Mouse (Mus musculus) midbrain, embryonic 12.5 days (tissue): ENCODE measurements at regions not wholly inside any gene's neighbourhood (a gene's known extent, or its start where the extent isn't known, plus 50 kb on each side); places are given as distances from the start of the nearest gene placed in this dataset.
A peak's percentile ranks its signal among the peaks of the same experiment; 100 is the strongest.

Experiments
- ATAC-seq: fragments of 200-750 bp; cut with Nextera tagmentation; 2 replicates; pipeline ENCODE4 v1.8.0; 2017; ENCODE audit warnings: low read depth, moderate TSS enrichment, moderate library complexity; ENCODE audit not compliant: low FRiP score
- H3K27ac ChIP-seq: fragments of 300-500 bp; sonication (generic); replicated peaks from 2 replicates; pipeline ENCODE4 v1.5.1; 2016; ENCODE audit warnings: mild to moderate bottlenecking
- H3K27me3 ChIP-seq: fragments of 300-500 bp; sonication (generic); 2 replicates; pipeline ENCODE4 v1.6.1; 2016; ENCODE audit warnings: mild to moderate bottlenecking
- H3K36me3 ChIP-seq: fragments of 300-500 bp; sonication (generic); 2 replicates; pipeline ENCODE4 v1.6.1; 2016
- H3K4me1 ChIP-seq: fragments of 300-500 bp; sonication (generic); 2 replicates; pipeline ENCODE4 v1.6.1; 2016
- H3K4me2 ChIP-seq: fragments of 300-500 bp; sonication (generic); replicated peaks from 2 replicates; pipeline ENCODE4 v1.6.1; 2016; ENCODE audit warnings: mild to moderate bottlenecking, moderate library complexity
- H3K4me3 ChIP-seq: fragments of 300-500 bp; sonication (generic); 2 replicates; pipeline ENCODE4 v1.5.1; 2016; ENCODE audit warnings: mild to moderate bottlenecking
- H3K9ac ChIP-seq: fragments of 300-500 bp; sonication (generic); replicated peaks from 2 replicates; pipeline ENCODE4 v1.6.1; 2016; ENCODE audit warnings: mild to moderate bottlenecking, moderate library complexity
- H3K9me3 ChIP-seq: fragments of 300-500 bp; sonication (generic); 2 replicates; pipeline ENCODE4 v1.6.1; 2016; ENCODE audit warnings: mild to moderate bottlenecking
- WGBS: fragments of 180-500 bp; shearing (Covaris S2); methylation state at CpG from one replicate; pipeline ENCODE4 v1.1.7; 2016; 5-methylcytosine and 5-hydroxymethylcytosine counted together

DNA sequence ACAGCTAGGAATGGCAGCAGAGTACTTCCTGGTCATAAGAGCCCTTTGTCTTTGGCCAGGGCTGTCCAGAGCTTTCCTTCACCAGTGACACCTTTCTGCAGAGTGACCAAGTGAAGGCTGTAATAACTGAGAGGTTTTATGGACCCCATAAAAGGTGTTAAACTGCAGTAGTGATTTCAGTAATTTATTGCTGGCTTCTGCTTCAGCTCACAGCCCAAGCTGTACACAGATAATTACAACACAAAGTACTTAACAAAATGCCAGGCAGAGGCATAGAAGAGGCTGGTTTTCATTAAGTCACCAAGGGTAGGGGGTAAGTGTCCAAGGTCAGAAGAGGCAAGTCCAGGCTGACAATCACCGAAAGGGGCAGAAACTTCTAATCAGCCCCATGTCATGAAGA, 83.8 kb downstream of the Eif4e start:
- H3K27me3 ChIP-seq, result no peaks in the 10 kb centered on the region
- 79% methylated on average over 1 of the region's 1 CpGs for WGBS

DNA sequence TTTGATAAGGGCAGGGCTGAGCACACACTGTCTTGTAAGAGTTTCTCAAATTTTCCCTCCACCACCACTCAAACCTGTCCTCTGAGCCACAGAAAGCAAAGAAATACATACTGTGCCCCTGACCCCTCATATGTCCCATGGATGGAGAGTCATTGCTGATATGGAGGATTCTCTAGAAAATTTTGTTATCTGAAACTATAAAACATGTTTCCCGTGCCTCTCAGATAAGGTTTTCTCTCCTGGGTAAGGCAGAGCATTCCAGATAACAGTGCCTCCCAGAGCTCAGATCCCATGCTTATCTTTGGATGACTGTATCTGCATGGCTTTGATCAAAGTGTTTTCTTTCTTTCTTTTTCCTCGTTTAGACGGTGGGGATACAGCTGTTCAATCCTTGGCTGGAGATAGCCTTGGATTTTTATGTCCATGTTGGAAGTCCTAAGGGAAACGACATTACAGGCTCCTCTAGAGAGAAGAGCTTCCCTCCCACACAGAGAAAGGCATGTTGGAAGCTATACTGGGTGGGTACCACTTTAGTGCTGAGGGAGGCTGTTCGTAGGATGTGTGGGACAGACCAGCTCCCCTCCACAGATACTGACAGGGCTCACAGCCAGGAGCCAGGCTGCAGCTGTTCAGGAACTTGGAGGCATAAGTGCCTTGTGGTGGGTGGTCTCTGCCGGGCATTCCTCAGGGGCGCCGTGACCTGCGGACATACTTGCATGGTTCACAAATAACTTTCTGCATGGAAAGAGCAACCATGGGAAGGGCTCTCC, 87.1 kb downstream of the Eif4e start:
- WGBS, result 79% methylated on average over 9 of the region's 9 CpGs
- no peaks in the 10 kb centered on the region for H3K4me1 ChIP-seq
- no peak overlapping the region for H3K27ac ChIP-seq
- no peak overlapping the region for H3K4me2 ChIP-seq
- H3K9ac ChIP-seq, result no peak overlapping the region
- H3K36me3 ChIP-seq, result no peaks in the 10 kb centered on the region
- H3K27me3 ChIP-seq, result no peaks in the 10 kb centered on the region
- H3K4me3 ChIP-seq, result no peak overlapping the region
- no peaks in the 10 kb centered on the region for H3K9me3 ChIP-seq
- no peak for ATAC-seq

More for the DNA sequence above, 83.8 kb downstream of the Eif4e start:
- ATAC-seq, result no peak
- H3K9me3 ChIP-seq, result no peaks in the 10 kb centered on the region
- H3K4me1 ChIP-seq, result no peaks in the 10 kb centered on the region
- no peak overlapping the region for H3K27ac ChIP-seq
- H3K4me3 ChIP-seq, result no peak overlapping the region
- no peak overlapping the region for H3K4me2 ChIP-seq
- no peak overlapping the region for H3K9ac ChIP-seq
- no peaks in the 10 kb centered on the region for H3K36me3 ChIP-seq

DNA sequence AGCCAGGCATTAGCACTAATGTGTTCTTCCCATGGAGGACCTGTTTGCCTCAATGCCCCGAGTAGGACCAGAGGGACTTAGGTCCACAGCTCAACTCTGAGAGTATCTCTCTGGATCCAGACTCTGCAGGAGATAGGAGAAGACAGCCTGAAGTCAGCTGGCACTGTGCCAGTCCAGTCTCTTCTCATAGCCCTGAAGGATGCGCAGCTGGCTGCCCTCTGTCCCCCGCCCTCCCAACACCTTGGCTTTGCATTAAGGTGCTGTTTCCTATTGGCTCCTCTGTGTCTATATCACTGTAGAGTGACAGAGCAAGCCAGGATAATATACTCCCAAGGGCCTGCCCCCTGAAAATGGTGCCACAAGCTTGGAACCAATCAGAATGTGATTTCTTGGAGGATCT, 87.7 kb downstream of the Eif4e start:
- Histone ChIP-seq H3K4me2 (no peak overlapping the region), H3K4me3 (no peak overlapping the region), H3K27me3 (no peaks in the 10 kb centered on the region), H3K4me1 (no peaks in the 10 kb centered on the region), H3K27ac (no peak overlapping the region), H3K9ac (no peak overlapping the region), H3K36me3 (no peaks in the 10 kb centered on the region), H3K9me3 (no peaks in the 10 kb centered on the region)
- 90% methylated on average over 3 of the region's 3 CpGs for whole genome bisulfite sequencing
- ATAC-seq, result no peak

DNA sequence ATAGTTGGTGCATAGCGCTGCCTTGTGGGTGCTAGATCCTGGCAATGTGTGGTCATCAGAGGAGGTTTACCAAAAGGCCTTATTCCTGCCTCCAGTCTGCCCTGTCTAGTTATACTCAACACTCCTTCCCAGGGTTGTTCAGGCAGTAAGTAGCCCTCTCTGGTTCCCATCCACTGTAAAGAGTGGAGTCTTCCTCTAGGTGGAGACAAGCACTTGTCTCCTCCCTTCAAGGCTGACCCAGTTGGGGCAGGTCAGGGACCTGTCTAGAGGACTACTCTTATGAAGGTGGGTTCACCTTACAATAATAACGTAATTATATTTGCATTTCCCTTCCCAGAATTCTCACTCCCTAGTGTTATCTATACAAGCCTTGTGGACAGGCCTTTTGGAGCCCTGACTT, 88.9 kb downstream of the Eif4e start:
- no peak overlapping the region for H3K4me2 ChIP-seq
- no peaks in the 10 kb centered on the region for H3K36me3 ChIP-seq
- no peaks in the 10 kb centered on the region for H3K27me3 ChIP-seq
- H3K9me3 ChIP-seq, result no peaks in the 10 kb centered on the region
- no peaks in the 10 kb centered on the region for H3K4me1 ChIP-seq
- WGBS, result 90% methylated on average over 2 of the region's 2 CpGs
- ATAC-seq, result no peak
- no peak overlapping the region for H3K9ac ChIP-seq
- no peak overlapping the region for H3K27ac ChIP-seq
- H3K4me3 ChIP-seq, result no peak overlapping the region

DNA sequence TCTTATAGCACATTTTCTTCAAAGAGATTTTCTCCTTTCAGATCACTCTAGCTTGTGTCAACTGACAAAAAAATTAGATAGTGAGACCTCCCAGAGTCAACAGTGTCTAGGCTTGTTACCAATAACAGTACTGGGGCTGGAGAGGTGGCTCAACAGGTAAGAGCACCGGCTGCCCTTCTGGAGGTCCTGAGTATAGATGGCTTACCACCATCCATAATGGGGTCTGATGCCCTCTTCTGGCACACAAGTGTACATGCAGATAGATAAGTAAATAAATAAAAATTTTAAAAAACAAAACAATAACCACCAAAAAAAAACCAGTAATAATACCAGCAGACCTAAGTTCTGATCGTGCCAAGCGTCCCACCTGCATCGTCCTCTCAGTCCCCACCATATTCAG, 94.3 kb downstream of the Eif4e start:
- Histone ChIP-seq H3K36me3 (no peaks in the 10 kb centered on the region), H3K4me1 (no peaks in the 10 kb centered on the region), H3K27ac (no peak overlapping the region), H3K4me3 (no peak overlapping the region), H3K9ac (no peak overlapping the region), H3K9me3 (no peaks in the 10 kb centered on the region), H3K27me3 (no peaks in the 10 kb centered on the region), H3K4me2 (no peak overlapping the region)
- no peak for ATAC-seq
- WGBS, result 92% methylated on average over 4 of the region's 4 CpGs

DNA sequence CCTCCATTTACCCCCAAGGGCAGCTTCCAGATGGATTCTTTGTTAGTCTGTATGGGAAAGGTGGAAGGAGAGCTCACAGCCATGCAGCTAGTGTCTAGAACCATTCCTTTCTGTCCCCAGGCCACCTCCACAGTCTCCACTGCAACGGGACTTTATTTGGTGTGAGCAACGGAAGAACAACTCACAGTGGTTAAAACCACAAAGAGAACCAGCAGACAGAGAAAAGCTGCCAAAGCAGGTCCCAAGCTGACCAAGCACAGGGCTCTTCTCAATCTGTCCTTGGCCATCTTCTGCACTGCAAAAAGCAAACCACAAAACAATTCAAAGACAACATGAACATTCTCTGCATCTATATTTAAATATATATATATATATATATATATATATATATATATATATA, 98.1 kb downstream of the Eif4e start:
- no peak overlapping the region for H3K4me2 ChIP-seq
- no peak overlapping the region for H3K9ac ChIP-seq
- ATAC-seq, result no peak
- no peaks in the 10 kb centered on the region for H3K27me3 ChIP-seq
- no peak overlapping the region for H3K27ac ChIP-seq
- no peaks in the 10 kb centered on the region for H3K4me1 ChIP-seq
- H3K9me3 ChIP-seq, result no peaks in the 10 kb centered on the region
- no peak overlapping the region for H3K4me3 ChIP-seq
- H3K36me3 ChIP-seq, result no peaks in the 10 kb centered on the region
- 92% methylated on average over 2 of the region's 2 CpGs for WGBS

DNA sequence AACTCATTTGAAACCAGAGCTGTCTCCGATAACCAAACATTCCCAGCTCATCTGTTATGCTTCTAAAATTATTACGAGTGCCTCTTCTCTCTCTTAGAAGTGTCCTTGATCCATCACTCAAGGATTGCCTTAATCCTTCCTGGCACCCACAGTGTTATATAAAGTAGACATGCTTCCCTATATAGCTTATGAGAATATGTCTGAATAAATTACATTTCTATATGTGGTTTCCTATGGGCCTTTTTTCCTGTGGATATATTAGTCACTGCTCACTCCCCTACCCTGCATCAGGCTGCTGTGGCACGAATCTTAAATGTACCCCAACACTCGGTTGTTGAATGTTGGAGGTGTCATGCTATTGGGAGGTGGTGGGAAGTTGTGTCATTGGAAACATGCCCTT, 100.3 kb downstream of the Eif4e start:
- H3K4me2 ChIP-seq, result no peak overlapping the region
- ATAC-seq, result no peak
- WGBS, result 88% methylated on average over 4 of the region's 4 CpGs

DNA sequence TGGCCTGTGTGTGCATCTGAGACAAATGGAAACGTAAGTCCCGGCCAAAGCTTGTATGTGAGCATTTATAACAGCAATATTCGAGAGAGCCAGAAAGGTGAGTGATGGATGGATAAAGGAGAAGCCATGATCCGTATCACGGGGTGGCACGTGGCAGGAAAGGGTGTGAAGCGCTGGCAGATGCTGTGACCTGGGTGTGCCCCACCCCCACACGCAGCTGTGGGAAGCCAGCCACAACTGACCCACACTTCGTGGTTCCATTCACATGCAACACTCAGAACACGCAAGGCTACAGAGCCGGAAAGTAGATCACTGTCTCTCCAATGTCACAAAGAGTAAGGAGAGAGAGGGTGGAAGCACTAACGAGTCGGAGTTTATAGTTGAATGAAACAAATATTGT, 104.3 kb downstream of the Eif4e start:
- Histone ChIP-seq H3K36me3 (no peaks in the 10 kb centered on the region), H3K4me2 (no peak overlapping the region), H3K4me3 (no peak overlapping the region), H3K9me3 (no peaks in the 10 kb centered on the region), H3K4me1 (no peaks in the 10 kb centered on the region), H3K9ac (no peak overlapping the region), H3K27me3 (no peaks in the 10 kb centered on the region), H3K27ac (no peak overlapping the region)
- 92% methylated on average over 13 of the region's 13 CpGs for WGBS
- no peak for ATAC-seq

More for the DNA sequence above, 100.3 kb downstream of the Eif4e start:
- no peaks in the 10 kb centered on the region for H3K9me3 ChIP-seq
- no peaks in the 10 kb centered on the region for H3K27me3 ChIP-seq
- H3K4me3 ChIP-seq, result no peak overlapping the region
- no peaks in the 10 kb centered on the region for H3K36me3 ChIP-seq
- no peak overlapping the region for H3K9ac ChIP-seq
- H3K27ac ChIP-seq, result no peak overlapping the region
- no peaks in the 10 kb centered on the region for H3K4me1 ChIP-seq

DNA sequence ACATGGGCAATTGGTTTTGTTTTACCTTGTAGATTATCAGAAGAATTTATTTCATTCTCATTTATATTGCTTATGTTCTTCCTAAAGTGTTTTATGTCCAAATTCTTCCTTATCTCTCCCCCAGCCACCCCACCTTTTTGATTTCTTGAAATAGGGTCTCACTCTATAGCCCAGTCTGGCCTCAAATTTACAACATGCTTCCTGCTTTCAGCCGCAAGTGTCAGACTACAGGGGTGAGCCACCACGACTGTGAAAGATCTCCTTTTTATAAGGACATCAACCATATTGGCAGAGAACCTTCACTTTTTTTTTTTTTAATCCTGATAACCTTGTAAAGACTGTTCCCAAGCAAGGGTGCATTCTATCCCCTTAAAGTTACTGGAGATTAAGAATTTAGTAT, 106.1 kb downstream of the Eif4e start:
- no peaks in the 10 kb centered on the region for H3K4me1 ChIP-seq
- no peak overlapping the region for H3K4me2 ChIP-seq
- no peak overlapping the region for H3K4me3 ChIP-seq
- H3K27me3 ChIP-seq, result no peaks in the 10 kb centered on the region
- no peak overlapping the region for H3K9ac ChIP-seq
- H3K27ac ChIP-seq, result no peak overlapping the region
- H3K36me3 ChIP-seq, result no peaks in the 10 kb centered on the region
- no peak for ATAC-seq
- 75% methylated on average over 2 of the region's 2 CpGs for WGBS
- no peaks in the 10 kb centered on the region for H3K9me3 ChIP-seq

DNA sequence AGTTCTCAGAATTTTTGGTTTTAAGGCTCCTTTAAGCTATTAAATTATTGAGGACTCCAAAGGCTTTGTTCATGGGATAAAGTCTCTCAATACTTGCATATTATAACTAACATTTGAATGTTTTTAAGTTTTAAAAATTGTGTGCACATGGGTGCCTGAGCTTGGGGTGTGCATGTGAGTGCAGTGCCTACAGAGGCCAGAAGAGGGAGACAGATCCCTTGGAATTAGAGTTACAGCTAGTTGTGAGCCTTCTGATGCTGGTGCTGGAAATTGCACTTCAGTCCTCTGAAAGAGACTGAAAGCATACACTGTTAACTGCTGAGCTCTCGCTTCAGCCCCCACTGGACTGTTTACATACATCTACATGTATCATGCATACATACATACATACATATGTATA, 100.0 kb upstream of the Tspan5 start:
- H3K4me1 ChIP-seq, result peaks cover 21% of the 10 kb centered on the region
- WGBS, result 88% methylated on average over 1 of the region's 1 CpGs
- H3K9me3 ChIP-seq, result peaks cover 4% of the 10 kb centered on the region; the same call in 1 of the 2 replicates
- no peak for ATAC-seq
- no peak overlapping the region for H3K4me2 ChIP-seq
- H3K27ac ChIP-seq, result no peak overlapping the region
- H3K4me3 ChIP-seq, result no peak overlapping the region
- no peaks in the 10 kb centered on the region for H3K36me3 ChIP-seq
- no peak overlapping the region for H3K9ac ChIP-seq
- H3K27me3 ChIP-seq, result no peaks in the 10 kb centered on the region; the same call in none of the 2 replicates

DNA sequence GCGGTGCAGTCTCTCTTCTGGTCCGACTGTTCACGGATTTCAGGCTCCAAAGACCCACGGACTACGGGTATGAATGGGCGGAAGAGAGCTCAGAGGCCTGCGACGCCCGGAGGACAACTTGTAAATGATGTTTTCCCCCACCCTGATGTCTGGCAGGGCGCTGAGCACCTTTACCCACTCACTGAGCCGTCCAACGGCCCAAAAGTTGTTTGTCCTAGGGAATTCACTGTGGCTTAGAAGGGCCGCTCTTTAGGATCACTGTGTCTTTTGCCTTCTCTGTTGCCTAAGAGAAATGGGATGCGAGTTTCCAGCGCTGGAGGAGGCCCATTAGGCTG, 98.1 kb upstream of the Tspan5 start:
- Histone ChIP-seq H3K4me1 (peaks cover 21% of the 10 kb centered on the region), H3K4me2 (peak overlapping the region; percentile 49), H3K9me3 (peaks cover 4% of the 10 kb centered on the region; the same call in 1 of the 2 replicates), H3K4me3 (peak overlapping the region; percentile 25), H3K9ac (0 out of 2 replicates have a peak overlapping the region, but pooled peaks have one; percentile 11), H3K27ac (peak overlapping the region; percentile 86), H3K27me3 (no peaks in the 10 kb centered on the region; the same call in none of the 2 replicates), H3K36me3 (no peaks in the 10 kb centered on the region)
- 17% methylated on average over 15 of the region's 15 CpGs for WGBS
- no peak for ATAC-seq

DNA sequence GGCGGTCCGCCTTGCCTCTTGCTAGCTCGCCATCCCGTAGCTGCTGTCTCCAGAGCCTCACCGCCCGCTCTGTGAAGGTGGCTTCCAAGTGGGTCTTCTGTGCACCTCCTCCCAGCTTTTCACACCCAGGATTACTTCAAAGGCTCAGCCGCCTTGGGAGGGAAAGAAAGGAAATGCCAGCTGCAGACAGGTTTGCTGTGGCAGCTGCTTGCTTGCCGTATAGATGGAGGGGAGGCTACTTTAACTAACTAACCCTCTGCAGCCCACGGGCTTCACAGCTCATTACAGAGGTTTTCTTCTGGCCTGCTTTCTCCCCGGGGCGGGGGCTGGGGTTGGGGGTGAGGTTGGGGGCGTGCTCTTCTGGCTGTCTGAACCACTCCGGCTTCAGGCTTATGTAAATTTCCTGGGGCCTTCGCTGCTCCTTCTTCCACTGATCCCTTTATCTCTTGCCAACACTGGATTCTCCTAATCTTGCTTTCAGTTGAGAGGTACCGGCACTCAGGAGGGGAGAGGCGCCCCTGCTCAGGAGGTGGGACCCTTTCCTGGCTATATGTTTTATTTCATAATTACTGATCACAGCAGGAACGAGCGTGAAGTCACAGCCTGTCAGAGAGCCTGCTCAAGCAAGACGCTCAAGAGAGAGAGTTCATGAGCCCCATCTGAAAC, 97.6 kb upstream of the Tspan5 start:
- WGBS, result 2% methylated on average over 18 of the region's 19 CpGs
- Histone ChIP-seq H3K4me1 (peaks cover 21% of the 10 kb centered on the region), H3K9ac (0 out of 2 replicates have a peak overlapping the region, but pooled peaks have one; percentile 11), H3K27me3 (no peaks in the 10 kb centered on the region; the same call in none of the 2 replicates), H3K4me3 (peak overlapping the region; percentile 25), H3K4me2 (peak overlapping the region; percentile 49), H3K36me3 (no peaks in the 10 kb centered on the region), H3K9me3 (peaks cover 4% of the 10 kb centered on the region; the same call in 1 of the 2 replicates), H3K27ac (peak overlapping the region; percentile 86)
- peak; percentile 89 for ATAC-seq
